Mouse (Mus musculus): ENCODE results near the gene Cfap97d1.

- no peak for TF ChIP-seq CTCF (IDR thresholded peaks at IDR 0.05; ENCODE audit: low read depth, low read length)
- no peak for TF ChIP-seq GATA1 (IDR thresholded peaks at IDR 0.05; ENCODE audit: borderline replicate concordance, low read length)
- TF ChIP-seq POLR2AphosphoS5 (IDR thresholded peaks at IDR 0.05; ENCODE audit: insufficient replicate concordance, low read depth, low read length) = no peak
These were observed 4.9 kb upstream of the Cfap97d1 start for GRCm38 (mm10) chr11:101979140-101979539.
